Mouse (Mus musculus) spleen, adult 2 months (tissue): Measurements from ENCODE around the gene Lnpep. TPM values are rescaled to one million over a fixed set of nuclear protein-coding genes. Genes with fewer than 3 reads are reported as not detected.

Experiments
- DNase-seq, 2 experiments: peaks; one replicate each; pipeline versions ENCODE4 v3.0.0 to v3.0.0-alpha.2; 2012 to 2021; ENCODE audit warnings: low spot score in 2 of 2, low read depth in 1 of 2
- H3K27ac ChIP-seq: fragments of 200-500 bp; 2 replicates; pipeline ENCODE4 v1.5.1; 2012; ENCODE audit warnings: low read length, inconsistent platforms; ENCODE audit not compliant: insufficient read depth
- H3K27me3 ChIP-seq: fragments of 200-500 bp; 2 replicates; pipeline ENCODE4 v1.6.1; 2012; ENCODE audit warnings: mild to moderate bottlenecking, moderate library complexity, low read length, inconsistent platforms; ENCODE audit not compliant: control insufficient read depth, insufficient read depth
- H3K36me3 ChIP-seq: fragments of 200-500 bp; 2 replicates; pipeline ENCODE4 v1.6.1; 2012; ENCODE audit warnings: mild to moderate bottlenecking, low read length, inconsistent platforms; ENCODE audit not compliant: control insufficient read depth, insufficient read depth
- H3K4me1 ChIP-seq: fragments of 200-500 bp; 2 replicates; pipeline ENCODE4 v1.6.1; 2011; ENCODE audit warnings: inconsistent platforms; ENCODE audit not compliant: control insufficient read depth, insufficient read depth, insufficient read length
- H3K4me3 ChIP-seq: fragments of 200-500 bp; 2 replicates; pipeline ENCODE4 v1.5.1; 2011; ENCODE audit warnings: mild to moderate bottlenecking, inconsistent platforms; ENCODE audit not compliant: insufficient read depth, insufficient read length; ENCODE audit errors: extremely low read depth
- CTCF ChIP-seq: fragments of 200-500 bp; IDR thresholded peaks from 2 replicates; pipeline ENCODE4 v1.5.1; 2011; ENCODE audit warnings: mild to moderate bottlenecking, inconsistent platforms; ENCODE audit not compliant: insufficient read depth, insufficient read length, insufficient replicate concordance; ENCODE audit errors: extremely low read depth
- POLR2A ChIP-seq: fragments of 200-500 bp; IDR thresholded peaks from 2 replicates; pipeline ENCODE4 v1.6.1; 2011; ENCODE audit warnings: low read depth, low read length, inconsistent platforms
- WGBS: fragments of 180-500 bp; shearing (Covaris S2); methylation state at CpG from one replicate; pipeline ENCODE4 v1.1.7; 2018; 5-methylcytosine and 5-hydroxymethylcytosine counted together
- polyA plus RNA-seq: library from polyadenylated mRNA; depleted of rRNA; stranded (reverse); fragments of >200 nt; gene quantifications from 2 replicates; pipeline ENCODE4 v1.2.3, GENCODE M21; 2012; rRNA removed

Lnpep gene
- polyA plus RNA-seq, 1 experiment, result 7.4 TPM

- TF ChIP-seq POLR2A (no peak), CTCF (no peak)
- H3K36me3 ChIP-seq, result no peaks in the 10 kb centered on the region
- H3K4me1 ChIP-seq, result no peaks in the 10 kb centered on the region
- H3K4me3 ChIP-seq, result no peak overlapping the region
- no peak overlapping the region for H3K27ac ChIP-seq
- WGBS, result 85% methylated on average over 2 of the region's 2 CpGs
- no peaks in the 10 kb centered on the region; the same call in 1 of the 2 replicates for H3K27me3 ChIP-seq
- no peak for DNase-seq
These were observed 139.1 kb downstream of the Lnpep start for GRCm38 (mm10) chr17:17485789-17486188.

Other genes starting within 250 kb of the Lnpep start
- gene Lix1, start 222.4 kb downstream of the Lnpep start, polyA plus RNA-seq, result 0.12 TPM in 2 replicates
- 0.07 TPM in 1 of 2 replicates, not detected in the other for gene Vmn2r90, start 78.7 kb upstream of the Lnpep start, polyA plus RNA-seq
- gene Spaca6, start 202.1 kb upstream of the Lnpep start, polyA plus RNA-seq, result 6.8 and 8.6 TPM in 2 replicates
- 0.11 and 0.25 TPM in 2 replicates for gene Has1, start 230.2 kb upstream of the Lnpep start, polyA plus RNA-seq